Mouse (Mus musculus) frontal cortex, postnatal 36 days (tissue): ENCODE results near the gene B3gntl1.

ENCODE experiments used
- DNase-seq, 2 experiments: peaks; one replicate each; pipeline ENCODE4 v3.0.0; 2022; ENCODE audit warnings: low spot score in 2 of 2

Gene B3gntl1

GRCm38 (mm10) chr11:121672990-121673572, at the start of gene B3gntl1:
B3gntl1 (minus strand) TSS chr11:121673153.
- peak; percentile 100 for DNase-seq

- DNase-seq: no peak
Observed at GRCm38 (mm10) chr11:121722434-121722833, 49.5 kb upstream of the B3gntl1 start.

- DNase-seq: no peak
Observed at GRCm38 (mm10) chr11:121720752-121721151, 47.8 kb upstream of the B3gntl1 start.

GRCm38 (mm10) chr11:121717724-121718123, 44.8 kb upstream of the B3gntl1 start:
- no peak for DNase-seq

- DNase-seq: no peak
Observed at GRCm38 (mm10) chr11:121714745-121715485, 42.0 kb upstream of the B3gntl1 start.

- DNase-seq: no peak
Observed at GRCm38 (mm10) chr11:121713569-121713968, 40.6 kb upstream of the B3gntl1 start.

GRCm38 (mm10) chr11:121712987-121713386, 40.0 kb upstream of the B3gntl1 start:
- DNase-seq: no peak

- DNase-seq: no peak
Observed at GRCm38 (mm10) chr11:121710245-121710644, 37.3 kb upstream of the B3gntl1 start.

GRCm38 (mm10) chr11:121709278-121709677, 36.3 kb upstream of the B3gntl1 start:
- no peak for DNase-seq

- DNase-seq: peak; percentile 30 to 38
Observed at GRCm38 (mm10) chr11:121706521-121707005, 33.6 kb upstream of the B3gntl1 start.

- peak; percentile 16 to 21 for DNase-seq
Observed at GRCm38 (mm10) chr11:121703619-121704215, 30.8 kb upstream of the B3gntl1 start.

GRCm38 (mm10) chr11:121702895-121703618, 30.1 kb upstream of the B3gntl1 start:
- peak; percentile 60 to 64 for DNase-seq

- DNase-seq: peak; percentile 77 to 82
Observed at GRCm38 (mm10) chr11:121702111-121702894, 29.4 kb upstream of the B3gntl1 start.

- DNase-seq: no peak
Observed at GRCm38 (mm10) chr11:121701244-121701643, 28.3 kb upstream of the B3gntl1 start, which contains the start of gene Metrnl. Metrnl (plus strand) TSS chr11:121701544.

GRCm38 (mm10) chr11:121698381-121698955, 25.5 kb upstream of the B3gntl1 start:
- no peak for DNase-seq

- DNase-seq: no peak
Observed at GRCm38 (mm10) chr11:121697271-121697670, 24.3 kb upstream of the B3gntl1 start.

GRCm38 (mm10) chr11:121695304-121696064, 22.5 kb upstream of the B3gntl1 start:
- no peak for DNase-seq

- no peak for DNase-seq
Observed at GRCm38 (mm10) chr11:121688024-121688423, 15.1 kb upstream of the B3gntl1 start.

- no peak for DNase-seq
Observed at GRCm38 (mm10) chr11:121686674-121687073, 13.7 kb upstream of the B3gntl1 start.

- DNase-seq: no peak
Observed at GRCm38 (mm10) chr11:121686091-121686490, 13.1 kb upstream of the B3gntl1 start.
